Mouse (Mus musculus): ENCODE results near the gene Card9.

Card9 gene

GRCm38 (mm10) chr2:26359983-26360382, 735 bp downstream of the Card9 start:
- no peak for DNase-seq

GRCm38 (mm10) chr2:26358667-26359320, 1.9 kb downstream of the Card9 start:
- DNase-seq: no peak

- no peak for DNase-seq
These were observed 3.2 kb downstream of the Card9 start for GRCm38 (mm10) chr2:26357484-26357883.

- DNase-seq: peak; percentile 69
These were observed 4.0 kb downstream of the Card9 start for GRCm38 (mm10) chr2:26356678-26357077.

GRCm38 (mm10) chr2:26356231-26356630, 4.5 kb downstream of the Card9 start:
- DNase-seq: peak; percentile 51

GRCm38 (mm10) chr2:26354401-26354800, 6.3 kb downstream of the Card9 start:
- no peak for DNase-seq

GRCm38 (mm10) chr2:26353066-26353980, 7.4 kb downstream of the Card9 start:
- no peak for DNase-seq

- DNase-seq: peak; percentile 88
These were observed 8.3 kb downstream of the Card9 start for GRCm38 (mm10) chr2:26352291-26352910.

GRCm38 (mm10) chr2:26351358-26352290, 9.1 kb downstream of the Card9 start, which contains the start of gene Dnlz:
Gene Dnlz (minus strand): TSS chr2:26352110.
- DNase-seq: peak; percentile 96

- no peak for DNase-seq
These were observed 12.5 kb downstream of the Card9 start for GRCm38 (mm10) chr2:26348241-26348640.

- peak; percentile 42 for DNase-seq
These were observed 17.9 kb downstream of the Card9 start for GRCm38 (mm10) chr2:26342609-26343490.

- no peak for DNase-seq
These were observed 18.7 kb downstream of the Card9 start for GRCm38 (mm10) chr2:26342044-26342443.

GRCm38 (mm10) chr2:26341510-26341981, 19.2 kb downstream of the Card9 start:
- DNase-seq: no peak

GRCm38 (mm10) chr2:26339204-26339551, 21.5 kb downstream of the Card9 start:
- DNase-seq: no peak

GRCm38 (mm10) chr2:26338302-26339203, 22.2 kb downstream of the Card9 start:
- DNase-seq: no peak

GRCm38 (mm10) chr2:26330702-26331101, 30.0 kb downstream of the Card9 start:
- no peak for DNase-seq

- DNase-seq: no peak
These were observed 30.7 kb downstream of the Card9 start for GRCm38 (mm10) chr2:26330056-26330468.

- DNase-seq: no peak
These were observed 31.3 kb downstream of the Card9 start for GRCm38 (mm10) chr2:26329402-26329801.

GRCm38 (mm10) chr2:26327852-26328251, 32.9 kb downstream of the Card9 start:
- DNase-seq: no peak
